Mouse (Mus musculus) heart, embryonic 11.5 days (tissue): ENCODE data around the gene Fam69a. TPM values are rescaled to one million over a fixed set of nuclear protein-coding genes. Genes with fewer than 3 reads are reported as not detected.
"Not testable (repeated sequence)": the region's sequence is repeated elsewhere in the genome, so short reads cannot be mapped to it uniquely, and the experiment has no call there.

Experiments
- ATAC-seq: fragments of 200-750 bp; cut with Nextera tagmentation; replicated peaks from 2 replicates; pipeline ENCODE4 v1.8.0; 2017; ENCODE audit warnings: moderate library complexity; ENCODE audit not compliant: insufficient number of reproducible peaks, low FRiP score, low TSS enrichment
- H3K27ac ChIP-seq: fragments of 300-500 bp; sonication (generic); 2 replicates; pipeline ENCODE4 v1.5.1; 2014; ENCODE audit warnings: mild to moderate bottlenecking, low read depth, low read length
- H3K27me3 ChIP-seq: fragments of 300-500 bp; sonication (generic); 2 replicates; pipeline ENCODE4 v1.6.1; 2014; ENCODE audit warnings: mild to moderate bottlenecking, low read length, mixed read lengths; ENCODE audit not compliant: control insufficient read depth, insufficient read depth
- H3K36me3 ChIP-seq: fragments of 300-500 bp; sonication (generic); 2 replicates; pipeline ENCODE4 v1.6.1; 2014; ENCODE audit warnings: mild to moderate bottlenecking, low read length, moderate library complexity, mixed read lengths; ENCODE audit not compliant: control insufficient read depth, insufficient read depth
- H3K4me1 ChIP-seq: fragments of 300-500 bp; sonication (generic); 2 replicates; pipeline ENCODE4 v1.6.1; 2014; ENCODE audit warnings: low read length; ENCODE audit not compliant: control insufficient read depth, insufficient read depth
- H3K4me2 ChIP-seq: fragments of 300-500 bp; sonication (generic); 2 replicates; pipeline ENCODE4 v1.6.1; 2014; ENCODE audit warnings: mild to moderate bottlenecking, moderate library complexity
- H3K4me3 ChIP-seq: fragments of 300-500 bp; sonication (generic); 2 replicates; pipeline ENCODE4 v1.5.1; 2014; ENCODE audit warnings: low read depth, low read length
- H3K9ac ChIP-seq: fragments of 300-500 bp; sonication (generic); 2 replicates; pipeline ENCODE4 v1.6.1; 2014; ENCODE audit warnings: mild to moderate bottlenecking, low read depth, low read length, moderate library complexity
- H3K9me3 ChIP-seq: fragments of 300-500 bp; sonication (generic); replicated peaks from 2 replicates; pipeline ENCODE4 v1.6.1; 2016; ENCODE audit warnings: low read length; ENCODE audit not compliant: control insufficient read depth
- WGBS: fragments of 180-500 bp; shearing (Covaris S2); extraction: QIAGEN DNeasy Blood & Tissue Kit; methylation state at CpG from one replicate; pipeline ENCODE4 v1.1.7; 2014; ENCODE audit not compliant: insufficient replicate concordance; 5-methylcytosine and 5-hydroxymethylcytosine counted together
- polyA plus RNA-seq: library from polyadenylated mRNA; unstranded; fragments of >200 nt; fragmentation: Nextera tagmentation; extraction: Ambion mirVana; gene quantifications from 2 replicates; pipeline ENCODE4 v1.2.1, GENCODE M21; 2014

The Fam69a gene
- polyA plus RNA-seq, 1 experiment from 2014 or later, result 20.0 TPM

GRCm38 (mm10) chr5:107894676-107895075 lies 92.2 kb downstream of the Fam69a start:
- WGBS, result 65% methylated on average over 7 of the region's 7 CpGs
- H3K4me3 ChIP-seq, result no peak overlapping the region
- H3K4me2 ChIP-seq, result no peak overlapping the region
- no peak overlapping the region for H3K9ac ChIP-seq
- ATAC-seq, result no peak
- H3K36me3 ChIP-seq, result no peaks in the 10 kb centered on the region
- no peak overlapping the region for H3K27ac ChIP-seq
- no peaks in the 10 kb centered on the region for H3K4me1 ChIP-seq
- no peaks in the 10 kb centered on the region for H3K9me3 ChIP-seq
- no peaks in the 10 kb centered on the region for H3K27me3 ChIP-seq

GRCm38 (mm10) chr5:107891515-107891914 lies 95.4 kb downstream of the Fam69a start:
- not testable (repeated sequence) for H3K9ac ChIP-seq, ATAC-seq, H3K4me3 ChIP-seq, H3K9me3 ChIP-seq, H3K27me3 ChIP-seq, H3K4me1 ChIP-seq, H3K27ac ChIP-seq, H3K36me3 ChIP-seq, H3K4me2 ChIP-seq
- WGBS, result 50% methylated on average over 1 of the region's 1 CpGs

GRCm38 (mm10) chr5:107889994-107890888 lies 96.6 kb downstream of the Fam69a start:
- 51% methylated on average over 9 of the region's 9 CpGs for WGBS
- Histone ChIP-seq H3K36me3 (no peaks in the 10 kb centered on the region), H3K9me3 (no peaks in the 10 kb centered on the region), H3K4me3 (no peak overlapping the region), H3K4me1 (no peaks in the 10 kb centered on the region), H3K27ac (no peak overlapping the region), H3K4me2 (no peak overlapping the region), H3K27me3 (no peaks in the 10 kb centered on the region), H3K9ac (no peak overlapping the region)
- no peak for ATAC-seq

DNA sequence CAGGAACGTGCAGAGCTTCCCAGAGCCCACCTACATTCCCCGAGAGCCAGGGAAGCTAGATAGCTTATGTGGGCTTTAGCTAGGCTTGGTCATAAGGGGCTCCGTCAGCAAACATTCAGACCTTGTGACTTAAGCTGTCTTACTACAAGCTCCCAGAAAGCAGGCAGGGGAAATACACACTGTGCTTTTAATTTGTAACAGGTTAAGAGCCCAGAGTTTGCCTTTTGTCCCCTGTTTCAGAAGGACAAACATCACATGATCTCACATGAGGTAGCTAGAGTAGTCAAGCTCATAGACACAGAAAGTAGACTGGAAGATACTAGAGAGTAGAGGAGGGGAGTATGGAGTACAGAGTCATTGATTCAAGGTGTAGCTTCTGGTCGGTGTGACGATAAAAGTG lies 106.2 kb downstream of the Fam69a start:
- WGBS, result 69% methylated on average over 5 of the region's 5 CpGs
- Histone ChIP-seq H3K4me2 (no peak overlapping the region), H3K4me3 (no peak overlapping the region), H3K27ac (no peak overlapping the region), H3K36me3 (no peaks in the 10 kb centered on the region), H3K27me3 (no peaks in the 10 kb centered on the region), H3K9ac (no peak overlapping the region), H3K4me1 (no peaks in the 10 kb centered on the region), H3K9me3 (no peaks in the 10 kb centered on the region)
- no peak for ATAC-seq

DNA sequence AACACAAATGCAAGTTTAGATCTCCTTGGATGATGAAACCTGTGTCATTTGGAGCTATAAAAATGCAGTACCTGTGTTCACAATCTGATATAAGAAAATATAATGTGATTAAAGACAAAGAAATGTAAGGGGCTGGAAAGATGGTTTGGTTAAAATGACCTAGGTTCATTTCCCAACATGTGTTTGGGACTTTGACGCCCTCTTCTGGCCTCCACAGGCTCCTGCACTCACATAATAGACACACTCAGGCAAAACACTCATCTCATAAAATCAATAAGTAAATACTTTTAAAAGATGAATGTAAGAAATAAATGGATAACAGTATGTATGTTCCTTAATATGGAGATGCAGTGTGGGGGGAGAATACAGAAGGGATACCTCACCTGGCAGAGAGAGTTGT lies 109.8 kb downstream of the Fam69a start:
- no peaks in the 10 kb centered on the region for H3K9me3 ChIP-seq
- H3K27me3 ChIP-seq, result no peaks in the 10 kb centered on the region
- no peak for ATAC-seq
- H3K4me1 ChIP-seq, result peaks cover 4% of the 10 kb centered on the region; the same call in 1 of the 2 replicates
- no peak overlapping the region for H3K9ac ChIP-seq
- no peaks in the 10 kb centered on the region for H3K36me3 ChIP-seq
- H3K4me2 ChIP-seq, result no peak overlapping the region
- H3K4me3 ChIP-seq, result no peak overlapping the region
- WGBS, result 82% methylated on average over 1 of the region's 1 CpGs
- no peak overlapping the region for H3K27ac ChIP-seq

DNA sequence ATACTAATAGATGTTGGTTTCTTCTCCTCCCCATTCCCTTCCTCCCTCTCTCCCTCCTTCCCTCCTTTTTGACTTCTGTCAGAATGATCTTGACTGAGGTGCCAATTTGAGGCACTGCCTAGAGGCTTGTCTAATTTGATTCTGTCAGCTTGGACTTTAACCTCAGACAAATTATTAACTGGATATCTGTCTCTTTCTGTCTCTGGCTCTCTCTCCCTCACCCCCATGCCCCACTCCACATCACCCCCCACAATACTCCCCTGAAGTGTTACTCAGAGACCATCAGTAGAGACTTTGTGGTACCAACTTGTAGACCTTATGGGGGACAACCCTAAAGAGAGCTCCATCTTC lies 111.6 kb downstream of the Fam69a start:
- Histone ChIP-seq H3K9ac (peak overlapping the region; percentile 36; the same call in 1 of the 2 replicates), H3K4me1 (peaks cover 4% of the 10 kb centered on the region; the same call in 1 of the 2 replicates), H3K9me3 (no peaks in the 10 kb centered on the region), H3K27ac (peak overlapping the region; percentile 57), H3K27me3 (no peaks in the 10 kb centered on the region), H3K36me3 (no peaks in the 10 kb centered on the region), H3K4me3 (no peak overlapping the region), H3K4me2 (peak overlapping the region; percentile 24)
- no peak for ATAC-seq

DNA sequence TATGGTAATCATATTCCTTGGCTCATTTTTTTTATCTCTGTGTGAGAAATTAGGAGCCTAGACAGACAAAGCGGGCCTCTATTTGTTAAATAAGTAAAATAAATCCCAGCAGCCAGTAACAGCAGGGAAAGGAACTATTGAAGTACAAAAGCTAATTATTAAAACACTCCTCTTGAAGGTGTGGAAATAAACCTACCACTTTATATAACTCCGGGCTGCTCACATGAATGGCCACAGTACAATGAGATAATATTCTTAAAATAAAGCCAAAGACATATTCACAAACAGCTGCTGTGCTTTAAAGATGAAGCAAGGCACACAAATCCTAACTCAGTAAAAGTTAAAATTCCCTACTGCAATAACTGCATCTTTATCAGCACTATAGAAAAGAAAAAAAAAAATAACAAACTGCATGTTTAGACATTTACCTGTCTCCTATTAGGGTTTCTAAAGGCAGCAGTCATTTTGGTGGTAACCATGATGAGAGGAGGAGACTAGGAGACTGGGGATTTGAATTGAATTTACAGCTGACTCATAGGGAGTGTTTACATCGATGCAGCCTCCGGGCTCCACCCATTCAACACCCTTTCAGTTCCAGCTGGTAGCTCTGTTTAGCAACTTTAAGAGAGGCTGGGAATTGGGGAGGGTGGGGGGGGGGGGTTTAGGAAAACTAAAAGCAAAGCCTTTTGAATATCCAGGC lies 112.2 kb downstream of the Fam69a start, which contains the start of gene Evi5:
Gene Evi5, minus strand, starts transcription at position 547 of the 700 bp plus-strand sequence.
- WGBS, result 39% methylated on average over 4 of the region's 4 CpGs
- peak within 1 kb of the TSS; percentile 58 for H3K9ac ChIP-seq
- no peaks in the 10 kb centered on the region for H3K27me3 ChIP-seq
- H3K4me1 ChIP-seq, result peaks cover 4% of the 10 kb centered on the region; the same call in 1 of the 2 replicates
- H3K27ac ChIP-seq, result peak within 1 kb of the TSS; percentile 91
- ATAC-seq, result peak; percentile 76; the same call in 1 of the 2 replicates
- H3K9me3 ChIP-seq, result no peaks in the 10 kb centered on the region
- peak within 1 kb of the TSS; percentile 24 for H3K4me2 ChIP-seq
- H3K36me3 ChIP-seq, result no peaks in the 10 kb centered on the region
- peak within 1 kb of the TSS; percentile 29 for H3K4me3 ChIP-seq

GRCm38 (mm10) chr5:107873886-107874302 lies 113.0 kb downstream of the Fam69a start:
- H3K36me3 ChIP-seq, result no peaks in the 10 kb centered on the region
- no peaks in the 10 kb centered on the region for H3K27me3 ChIP-seq
- H3K4me2 ChIP-seq, result peak overlapping the region; percentile 7
- peak overlapping the region; percentile 29 for H3K4me3 ChIP-seq
- no peaks in the 10 kb centered on the region for H3K9me3 ChIP-seq
- H3K27ac ChIP-seq, result peak overlapping the region; percentile 91
- H3K4me1 ChIP-seq, result peaks cover 4% of the 10 kb centered on the region; the same call in 1 of the 2 replicates
- 39% methylated on average over 7 of the region's 7 CpGs for WGBS
- H3K9ac ChIP-seq, result peak overlapping the region; percentile 58
- no peak for ATAC-seq
